Comparison of ENCODE assay signal across 32 mouse cellular contexts in genomic region chr4:49467360-49467759, GRCm38 (mm10). TPM values are rescaled to one million over a fixed set of nuclear protein-coding genes. Genes with fewer than 3 reads are reported as not detected.
A peak's percentile ranks its signal among the peaks of the same experiment; 100 is the strongest.
DNase-seq lines count a peak whose midpoint lies in the region; ATAC-seq and TF ChIP-seq lines count a peak whose summit lies in the region.
"Had no signal": no experiment of that assay in that cellular context is flagged by ENCODE, and none has a peak within 500 bp of the region (broad histone marks: within the 10 kb centered on the region; RNA-seq: fewer than 3 reads in every experiment).

No protein-coding gene starts in this region.

- DNase-seq in liver, embryonic 14.5 days (ENCODE audit: low read depth in 3 of 3, low spot score in 3 of 3): no peak
- DNase-seq in liver, embryonic 11.5 days (ENCODE audit: low spot score): no peak
- DNase-seq in ES-E14 (ENCODE audit: low read depth, low spot score) (peak; percentile 29), ZHBTc4 (ENCODE audit: low read depth, low spot score) (peak; percentile 75)
- DNase-seq in neural tube, embryonic 10.5 days (ENCODE audit: extremely low spot score, low spot score): no peak
- no peak for DNase-seq in cerebellum, adult 11-12 months
- DNase-seq in retina, postnatal 1 day: no peak
- DNase-seq: cerebellum, adult 11 months; cerebellum, postnatal 10 days; gastrocnemius, postnatal 36 days; kidney, postnatal 25 days; lung, adult 2 months; lung, postnatal 14 days; thymus, postnatal 25 days had no signal

- peak; percentile 31; the same call in 1 of the 2 replicates for TF ChIP-seq CTCF in liver, embryonic 14.5 days (IDR thresholded peaks at IDR 0.05; ENCODE audit: low read depth)

- H3K36me3 ChIP-seq in liver, embryonic 14.5 days (replicated peaks; ENCODE audit: control insufficient read depth, insufficient read depth, low read depth): no peaks in the 10 kb centered on the region
- H3K36me3 ChIP-seq in liver, embryonic 11.5 days (ENCODE audit: control insufficient read depth, insufficient read depth, low read length): no peaks in the 10 kb centered on the region
- H3K36me3 ChIP-seq in ES-E14 (ENCODE audit: control insufficient read depth, insufficient read depth, low read length, poor library complexity, severe bottlenecking): no peaks in the 10 kb centered on the region
- H3K36me3 ChIP-seq: embryonic facial prominence, embryonic 12.5 days; forebrain, embryonic 12.5 days; G1E; heart, embryonic 10.5 days; hindbrain, embryonic 15.5 days; midbrain, embryonic 13.5 days; neural tube, embryonic 13.5 days had no signal

- no peak for TF ChIP-seq EP300 in liver, embryonic 14.5 days (IDR thresholded peaks at IDR 0.05; ENCODE audit: low read depth)

- no peaks in the 10 kb centered on the region for H3K9me3 ChIP-seq in liver, embryonic 14.5 days (ENCODE audit: control insufficient read depth, low read length)
- no peaks in the 10 kb centered on the region for H3K9me3 ChIP-seq in liver, embryonic 11.5 days (ENCODE audit: control insufficient read depth, low read length)
- H3K9me3 ChIP-seq in ES-E14 (ENCODE audit: control insufficient read depth, insufficient read depth, low read depth, low read length): no peaks in the 10 kb centered on the region
- H3K9me3 ChIP-seq: embryonic facial prominence, embryonic 12.5 days; forebrain, embryonic 12.5 days; G1E; heart, embryonic 10.5 days; hindbrain, embryonic 15.5 days; midbrain, embryonic 13.5 days; neural tube, embryonic 13.5 days had no signal

- H3K4me3 ChIP-seq in liver, embryonic 14.5 days (ENCODE audit: insufficient read depth in 1 of 2, low read depth in 2 of 2, low read length in 2 of 2): no peak overlapping the region
- no peak overlapping the region for H3K4me3 ChIP-seq in liver, embryonic 11.5 days (ENCODE audit: low read depth, low read length)
- peak overlapping the region; percentile 60 to 73 for H3K4me3 ChIP-seq in ES-E14 (ENCODE audit: insufficient read depth in 1 of 2, low read depth in 1 of 2, low read length in 2 of 2, poor library complexity in 1 of 2, severe bottlenecking in 1 of 2)
- H3K4me3 ChIP-seq: embryonic facial prominence, embryonic 12.5 days; forebrain, embryonic 12.5 days; heart, embryonic 10.5 days; hindbrain, embryonic 15.5 days; midbrain, embryonic 13.5 days; neural tube, embryonic 13.5 days had no signal

- no peaks in the 10 kb centered on the region for H3K27me3 ChIP-seq in liver, embryonic 14.5 days (ENCODE audit: control insufficient read depth, insufficient read depth, low read length)
- no peaks in the 10 kb centered on the region for H3K27me3 ChIP-seq in liver, embryonic 11.5 days (replicated peaks; ENCODE audit: control insufficient read depth, insufficient read depth, low read length)
- H3K27me3 ChIP-seq: embryonic facial prominence, embryonic 12.5 days; forebrain, embryonic 12.5 days; hindbrain, embryonic 15.5 days; midbrain, embryonic 13.5 days; neural tube, embryonic 13.5 days had no signal

- no peaks in the 10 kb centered on the region for H3K4me1 ChIP-seq in liver, embryonic 14.5 days (replicated peaks; ENCODE audit: control insufficient read depth in 2 of 2, insufficient read depth in 2 of 2, low read length in 1 of 2)
- no peaks in the 10 kb centered on the region for H3K4me1 ChIP-seq in liver, embryonic 11.5 days (replicated peaks; ENCODE audit: control insufficient read depth, insufficient read depth, low read length)
- H3K4me1 ChIP-seq in ES-E14 (ENCODE audit: control insufficient read depth in 2 of 2, insufficient read depth in 2 of 2, low read length in 2 of 2, poor library complexity in 1 of 2): 0 out of 4 replicates have a peak, but pooled peaks cover 0 to 1% of the 10 kb centered on the region in 2 experiments
- H3K4me1 ChIP-seq: embryonic facial prominence, embryonic 12.5 days; forebrain, embryonic 12.5 days; heart, embryonic 10.5 days; hindbrain, embryonic 15.5 days; midbrain, embryonic 13.5 days; neural tube, embryonic 13.5 days had no signal

- H3K27ac ChIP-seq in liver, embryonic 14.5 days: no peak overlapping the region
- no peak overlapping the region for H3K27ac ChIP-seq in liver, embryonic 11.5 days (ENCODE audit: low read depth, low read length)
- no peak overlapping the region for H3K27ac ChIP-seq in ES-E14 (ENCODE audit: insufficient read depth, low read depth, low read length, poor library complexity, severe bottlenecking)
- H3K27ac ChIP-seq: embryonic facial prominence, embryonic 12.5 days; forebrain, embryonic 12.5 days; heart, embryonic 10.5 days; hindbrain, embryonic 15.5 days; midbrain, embryonic 13.5 days; neural tube, embryonic 13.5 days had no signal

- ATAC-seq in liver, embryonic 14.5 days (ENCODE audit: insufficient read depth): no peak
- no peak for ATAC-seq in liver, embryonic 11.5 days (replicated peaks; ENCODE audit: low FRiP score)
- ATAC-seq: intestine, embryonic 16.5 days; midbrain, embryonic 13.5 days had no signal

- in situ Hi-C loops in ES-E14 (cut with MboI; ENCODE audit: low sequenced_read_pairs in 2 of 2, unreplicated experiment in 2 of 2): no loop called here

- 83% methylated on average over 6 of the region's 6 CpGs for WGBS in liver, embryonic 14.5 days (ENCODE audit: insufficient replicate concordance)
- 90% methylated on average over 6 of the region's 6 CpGs for WGBS in liver, embryonic 11.5 days

- H3K9ac ChIP-seq in liver, embryonic 14.5 days (replicated peaks): no peak overlapping the region
- H3K9ac ChIP-seq in liver, embryonic 11.5 days (ENCODE audit: low read depth, low read length): no peak overlapping the region
- 0 out of 2 replicates have a peak overlapping the region, but pooled peaks have one; percentile 59 for H3K9ac ChIP-seq in ES-E14 (ENCODE audit: insufficient read depth, low read depth, low read length, poor library complexity, severe bottlenecking)
- H3K9ac ChIP-seq: embryonic facial prominence, embryonic 12.5 days; forebrain, embryonic 12.5 days; hindbrain, embryonic 15.5 days; midbrain, embryonic 13.5 days; neural tube, embryonic 13.5 days had no signal

- H3K4me2 ChIP-seq in liver, embryonic 14.5 days (ENCODE audit: low read depth): no peak overlapping the region
- no peak overlapping the region for H3K4me2 ChIP-seq in liver, embryonic 11.5 days
- H3K4me2 ChIP-seq: embryonic facial prominence, embryonic 12.5 days; forebrain, embryonic 12.5 days; hindbrain, embryonic 15.5 days; midbrain, embryonic 13.5 days; neural tube, embryonic 13.5 days had no signal

TF ChIP-seq in ES-E14, 5 proteins besides CTCF, POLR2A, EP300 and RAD21:
- TF ChIP-seq ZNF384 (IDR thresholded peaks at IDR 0.05; ENCODE audit: low read depth, low read length) (no peak), ZC3H11A (IDR thresholded peaks at IDR 0.05; ENCODE audit: borderline replicate concordance, low read depth, low read length) (no peak), CHD2 (IDR thresholded peaks at IDR 0.05; ENCODE audit: low read depth, low read length) (no peak), HCFC1 (IDR thresholded peaks at IDR 0.05; ENCODE audit: borderline replicate concordance, insufficient read depth, low read length) (no peak), MAFK (IDR thresholded peaks at IDR 0.05; ENCODE audit: insufficient read depth, low read depth, low read length) (no peak)

RNA-seq across cellular contexts. Expression of gene Acnat1, which starts 6.4 kb away (rescaled TPM):
- 0.73 and 1.2 TPM in 2 replicates for polyA plus RNA-seq in liver, embryonic 14.5 days (2012; rRNA removed)
- 0.11 and 0.61 TPM in 2 replicates for polyA plus RNA-seq in liver, embryonic 14.5 days (2014; fragmentation: Nextera tagmentation; extraction: Ambion mirVana)
- polyA plus RNA-seq in liver, embryonic 11.5 days (2014; fragmentation: Nextera tagmentation; extraction: Ambion mirVana): not detected in 2 replicates
- total RNA-seq in ES-E14 (2012; rRNA removed): 0.26 and 0.40 TPM in 2 replicates
- total RNA-seq: G1E; gastrocnemius, adult 18-20 months; gastrocnemius, postnatal 36 days; layer of hippocampus, adult 8-10 months; left cerebral cortex, postnatal 36 days had no signal
- polyA plus RNA-seq: embryonic facial prominence, embryonic 12.5 days; forebrain, embryonic 12.5 days; G1E; heart, embryonic 10.5 days; heart, embryonic 16.5 days; hindbrain, embryonic 15.5 days; kidney, embryonic 14.5 days; lung, adult 2 months; midbrain, embryonic 13.5 days; neural tube, embryonic 13.5 days had no signal

RNA-seq across cellular contexts. Expression of gene Baat, which starts 39.0 kb away (rescaled TPM):
- 0.39 and 0.47 TPM in 2 replicates for polyA plus RNA-seq in liver, embryonic 14.5 days (2012; rRNA removed)
- polyA plus RNA-seq in liver, embryonic 14.5 days (2014; fragmentation: Nextera tagmentation; extraction: Ambion mirVana): 0.86 and 1.0 TPM in 2 replicates
- 0.25 TPM in 1 of 2 replicates, not detected in the other for polyA plus RNA-seq in liver, embryonic 11.5 days (2014; fragmentation: Nextera tagmentation; extraction: Ambion mirVana)
- total RNA-seq in ES-E14 (2012; rRNA removed): 0.18 and 0.32 TPM in 2 replicates
- total RNA-seq: G1E; hematopoietic stem cell, adult 5-6 weeks; megakaryocyte, adult 5-6 weeks had no signal
- polyA plus RNA-seq: G1E; heart, embryonic 10.5 days; hindbrain, embryonic 15.5 days; kidney, embryonic 14.5 days; lung, adult 2 months; midbrain, embryonic 13.5 days; neural tube, embryonic 13.5 days had no signal

RNA-seq across cellular contexts. Expression of gene Mrpl50, which starts 53.5 kb away (rescaled TPM):
- 11.7 and 16.6 TPM in 2 replicates for polyA plus RNA-seq in liver, embryonic 14.5 days (2012; rRNA removed)
- 55.7 TPM in 2 replicates for polyA plus RNA-seq in liver, embryonic 14.5 days (2014; fragmentation: Nextera tagmentation; extraction: Ambion mirVana)
- 89.4 and 106 TPM in 2 replicates for polyA plus RNA-seq in liver, embryonic 11.5 days (2014; fragmentation: Nextera tagmentation; extraction: Ambion mirVana)
- 16.3 and 26.4 TPM in 2 replicates for total RNA-seq in ES-E14 (2012; rRNA removed)

RNA-seq across cellular contexts. Expression of gene Zfp189, which starts 53.6 kb away (rescaled TPM):
- polyA plus RNA-seq in liver, embryonic 14.5 days (2012; rRNA removed): 0.88 and 1.5 TPM in 2 replicates
- polyA plus RNA-seq in liver, embryonic 14.5 days (2014; fragmentation: Nextera tagmentation; extraction: Ambion mirVana): 2.6 and 3.5 TPM in 2 replicates
- polyA plus RNA-seq in liver, embryonic 11.5 days (2014; fragmentation: Nextera tagmentation; extraction: Ambion mirVana): 7.4 and 9.2 TPM in 2 replicates
- 2.6 and 4.3 TPM in 2 replicates for total RNA-seq in ES-E14 (2012; rRNA removed)

RNA-seq across cellular contexts. Expression of gene Acnat2, which starts 59.4 kb away (rescaled TPM):
- polyA plus RNA-seq in liver, embryonic 14.5 days (2012; rRNA removed): 0.14 and 0.20 TPM in 2 replicates
- 0.20 and 0.71 TPM in 2 replicates for polyA plus RNA-seq in liver, embryonic 14.5 days (2014; fragmentation: Nextera tagmentation; extraction: Ambion mirVana)
- polyA plus RNA-seq in liver, embryonic 11.5 days (2014; fragmentation: Nextera tagmentation; extraction: Ambion mirVana): 0.44 TPM in 1 of 2 replicates, not detected in the other
- not detected in 2 replicates for total RNA-seq in ES-E14 (2012; rRNA removed)
- total RNA-seq: G1E; gastrocnemius, postnatal 36 days; hematopoietic stem cell, adult 5-6 weeks; left cerebral cortex, adult 18-20 months; left cerebral cortex, postnatal 36 days; megakaryocyte, adult 5-6 weeks had no signal
- polyA plus RNA-seq: forebrain, embryonic 12.5 days; G1E; heart, embryonic 10.5 days; heart, embryonic 16.5 days; hindbrain, embryonic 15.5 days; intestine, embryonic 16.5 days; limb, embryonic 14.5 days; lung, adult 2 months; midbrain, embryonic 13.5 days; neural tube, embryonic 13.5 days; stomach, embryonic 14.5 days had no signal

Comparison
In these comparisons a context has a peak if more than half of its experiments do, and no peak if none do; other contexts are left out.
1. DNase-seq: peak in ES-E14 (single experiment) and ZHBTc4 (single experiment); none in liver, embryonic 14.5 days (0 of 3), liver, embryonic 11.5 days (single experiment), neural tube, embryonic 10.5 days (single experiment), cerebellum, adult 11-12 months (single experiment) and retina, postnatal 1 day (single experiment).
2. H3K4me3 ChIP-seq: peak in ES-E14 (2 of 2); none in liver, embryonic 14.5 days (0 of 2) and liver, embryonic 11.5 days (single experiment).